Mouse (Mus musculus): ENCODE data around the gene Cdc45. TPM values are rescaled to one million over a fixed set of nuclear protein-coding genes. Genes with fewer than 3 reads are reported as not detected.

The Cdc45 gene
- total and polyA plus RNA-seq, 3 experiments, result 2.5 to 3.9 (median 3.4) TPM

DNA sequence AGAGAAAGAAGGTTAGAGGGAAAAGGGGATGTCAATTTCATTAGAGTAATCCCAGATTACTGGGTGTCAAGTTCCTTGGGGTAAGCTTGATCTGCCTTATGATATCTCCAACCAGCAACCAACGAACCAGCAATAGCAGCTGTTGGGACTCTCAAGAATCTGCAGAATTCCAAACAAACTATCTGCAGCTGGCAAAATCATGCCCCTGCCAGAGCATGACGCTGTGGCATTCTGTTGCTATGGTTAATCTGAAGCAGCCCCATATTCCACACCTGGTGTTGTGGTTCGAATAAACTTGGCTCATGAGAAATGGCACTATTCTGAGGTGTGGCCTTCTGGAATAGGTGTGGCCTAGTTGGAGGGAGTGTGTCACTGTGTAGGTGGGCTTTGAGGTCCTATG, 48.8 kb downstream of the Cdc45 start:
- Histone ChIP-seq H3K79me2 (replicated peaks; ENCODE audit: control insufficient read depth, insufficient read depth, low read length) (no peaks in the 10 kb centered on the region), H3K27ac (no peak overlapping the region), H3K36me3 (ENCODE audit: control insufficient read depth, insufficient read depth, low read length) (no peaks in the 10 kb centered on the region), H3K4me1 (ENCODE audit: control insufficient read depth, insufficient read depth, low read length) (peaks cover 3% of the 10 kb centered on the region; the same call in 1 of the 2 replicates), H3K4me3 (no peak overlapping the region), H3K27me3 (ENCODE audit: control insufficient read depth, insufficient read depth, low read length) (no peaks in the 10 kb centered on the region), H3K9ac (ENCODE audit: low read depth, low read length) (no peak overlapping the region)
- no peak for DNase-seq
- TF ChIP-seq CTCF (IDR thresholded peaks at IDR 0.05) (no peak), POLR2A (IDR thresholded peaks at IDR 0.05; ENCODE audit: insufficient read depth, low read depth, low read length) (no peak), EP300 (IDR thresholded peaks at IDR 0.05; ENCODE audit: insufficient read depth, low read depth, low read length) (no peak)
- intact Hi-C loops (cut with DNase I), result no loop called here
- WGBS, result 77% methylated on average over 3 of the region's 3 CpGs

DNA sequence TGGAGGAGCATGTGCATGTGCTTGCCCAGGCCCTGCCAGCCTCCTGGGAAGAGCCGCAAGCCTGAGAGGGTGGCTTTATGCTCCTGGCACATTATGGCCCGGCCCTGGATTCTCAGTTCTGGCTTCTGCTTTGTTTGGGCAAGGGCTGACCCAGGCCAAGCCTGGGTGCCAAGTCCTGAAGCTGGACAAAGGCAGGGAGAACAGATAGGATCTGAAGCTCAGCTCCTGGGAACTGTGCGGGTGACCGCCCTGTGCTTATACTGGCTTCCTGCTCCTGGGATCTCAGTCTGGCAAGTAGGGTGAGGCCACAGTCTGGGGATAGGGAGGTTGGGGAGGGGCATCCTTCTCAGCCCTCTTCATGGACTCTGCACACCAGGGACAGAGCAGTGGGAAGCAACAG, 50.1 kb downstream of the Cdc45 start:
- no peaks in the 10 kb centered on the region for H3K36me3 ChIP-seq (ENCODE audit: control insufficient read depth, insufficient read depth, low read length)
- H3K27ac ChIP-seq, result peak overlapping the region; percentile 12; the same call in 1 of the 2 replicates
- TF ChIP-seq POLR2A (IDR thresholded peaks at IDR 0.05; ENCODE audit: insufficient read depth, low read depth, low read length) (no peak), CTCF (IDR thresholded peaks at IDR 0.05) (no peak), EP300 (IDR thresholded peaks at IDR 0.05; ENCODE audit: insufficient read depth, low read depth, low read length) (no peak)
- H3K9ac ChIP-seq (ENCODE audit: low read depth, low read length), result no peak overlapping the region
- DNase-seq, result peak in 1 of 2 experiments; percentile 26
- no peak overlapping the region for H3K4me3 ChIP-seq
- peaks cover 3% of the 10 kb centered on the region; the same call in 1 of the 2 replicates for H3K4me1 ChIP-seq (ENCODE audit: control insufficient read depth, insufficient read depth, low read length)
- no peaks in the 10 kb centered on the region for H3K79me2 ChIP-seq (replicated peaks; ENCODE audit: control insufficient read depth, insufficient read depth, low read length)
- intact Hi-C loops (cut with DNase I), result no loop called here
- no peaks in the 10 kb centered on the region for H3K27me3 ChIP-seq (ENCODE audit: control insufficient read depth, insufficient read depth, low read length)
- WGBS, result 56% methylated on average over 4 of the region's 4 CpGs

DNA sequence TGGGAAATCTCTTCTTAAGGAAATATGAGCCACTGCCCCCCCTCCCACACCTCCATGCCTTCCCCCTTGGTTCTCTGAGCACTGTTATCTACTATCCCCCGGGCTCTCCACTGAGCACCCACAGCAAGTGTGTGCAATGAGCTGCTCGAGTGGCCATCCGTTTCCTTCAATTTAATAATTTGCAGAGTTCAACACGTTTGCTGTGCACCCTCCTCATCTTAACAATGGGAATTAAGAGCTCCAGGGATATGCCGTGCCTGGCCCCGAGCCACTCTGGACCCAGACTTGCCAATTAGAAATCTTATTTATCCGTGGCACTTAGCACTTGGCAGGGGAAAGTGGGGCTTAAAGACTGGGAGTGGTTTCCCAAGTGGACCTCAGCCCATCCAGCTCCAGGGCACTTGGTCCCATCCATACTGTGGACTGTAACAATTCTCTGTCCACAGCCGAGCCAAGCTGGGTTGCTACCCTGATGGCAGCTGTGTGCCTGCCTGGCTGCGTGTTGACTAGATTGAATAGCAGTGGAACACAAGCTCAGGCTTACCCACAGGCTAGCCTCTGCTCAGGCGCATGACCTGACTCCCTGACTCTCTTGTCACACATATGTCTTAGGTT, 59.8 kb downstream of the Cdc45 start:
- H3K27me3 ChIP-seq (ENCODE audit: control insufficient read depth, insufficient read depth, low read length), result no peaks in the 10 kb centered on the region
- no peak for DNase-seq
- H3K9ac ChIP-seq (ENCODE audit: low read depth, low read length), result no peak overlapping the region
- no peak overlapping the region for H3K27ac ChIP-seq
- H3K4me1 ChIP-seq (ENCODE audit: control insufficient read depth, insufficient read depth, low read length), result peaks cover 4% of the 10 kb centered on the region; the same call in 1 of the 2 replicates
- H3K36me3 ChIP-seq (ENCODE audit: control insufficient read depth, insufficient read depth, low read length), result no peaks in the 10 kb centered on the region
- no peaks in the 10 kb centered on the region for H3K79me2 ChIP-seq (replicated peaks; ENCODE audit: control insufficient read depth, insufficient read depth, low read length)
- TF ChIP-seq EP300 (IDR thresholded peaks at IDR 0.05; ENCODE audit: insufficient read depth, low read depth, low read length) (no peak), CTCF (IDR thresholded peaks at IDR 0.05) (no peak), POLR2A (IDR thresholded peaks at IDR 0.05; ENCODE audit: insufficient read depth, low read depth, low read length) (no peak)
- intact Hi-C loops (cut with DNase I), result no loop called here
- 45% methylated on average over 10 of the region's 10 CpGs for WGBS
- H3K4me3 ChIP-seq, result no peak overlapping the region

DNA sequence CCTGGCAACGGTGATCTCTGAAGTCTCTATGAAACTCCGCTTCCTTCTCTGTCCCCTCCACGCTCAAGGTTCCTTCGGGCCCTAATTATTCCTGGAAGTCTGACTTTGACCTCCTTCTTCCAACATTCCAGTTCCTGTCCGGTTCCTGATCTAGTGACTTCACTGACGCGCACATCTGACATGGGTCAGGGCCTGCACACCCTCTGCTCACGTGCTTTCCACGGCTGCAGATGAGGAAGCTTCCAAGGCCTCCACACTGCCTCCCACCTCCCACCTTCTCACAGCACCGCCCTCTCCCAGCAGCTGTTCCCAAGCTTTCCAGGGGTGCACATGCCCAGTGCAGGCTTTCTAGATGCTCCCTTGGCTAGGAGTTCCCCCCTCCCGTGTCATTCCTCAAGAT, 60.7 kb downstream of the Cdc45 start:
- DNase-seq, result peak in 1 of 2 experiments; percentile 23
- TF ChIP-seq POLR2A (IDR thresholded peaks at IDR 0.05; ENCODE audit: insufficient read depth, low read depth, low read length), result no peak
- no peak for TF ChIP-seq CTCF (IDR thresholded peaks at IDR 0.05)
- TF ChIP-seq EP300 (IDR thresholded peaks at IDR 0.05; ENCODE audit: insufficient read depth, low read depth, low read length), result no peak
- no peak overlapping the region; the same call in 1 of the 2 replicates for H3K27ac ChIP-seq
- intact Hi-C loops (cut with DNase I), result no loop called here
- peaks cover 6% of the 10 kb centered on the region; the same call in 1 of the 2 replicates for H3K4me1 ChIP-seq (ENCODE audit: control insufficient read depth, insufficient read depth, low read length)
- H3K9ac ChIP-seq (ENCODE audit: low read depth, low read length), result no peak overlapping the region
- no peaks in the 10 kb centered on the region for H3K36me3 ChIP-seq (ENCODE audit: control insufficient read depth, insufficient read depth, low read length)
- no peak overlapping the region for H3K4me3 ChIP-seq
- H3K27me3 ChIP-seq (ENCODE audit: control insufficient read depth, insufficient read depth, low read length), result no peaks in the 10 kb centered on the region
- 47% methylated on average over 11 of the region's 11 CpGs for WGBS
- H3K79me2 ChIP-seq (replicated peaks; ENCODE audit: control insufficient read depth, insufficient read depth, low read length), result no peaks in the 10 kb centered on the region

DNA sequence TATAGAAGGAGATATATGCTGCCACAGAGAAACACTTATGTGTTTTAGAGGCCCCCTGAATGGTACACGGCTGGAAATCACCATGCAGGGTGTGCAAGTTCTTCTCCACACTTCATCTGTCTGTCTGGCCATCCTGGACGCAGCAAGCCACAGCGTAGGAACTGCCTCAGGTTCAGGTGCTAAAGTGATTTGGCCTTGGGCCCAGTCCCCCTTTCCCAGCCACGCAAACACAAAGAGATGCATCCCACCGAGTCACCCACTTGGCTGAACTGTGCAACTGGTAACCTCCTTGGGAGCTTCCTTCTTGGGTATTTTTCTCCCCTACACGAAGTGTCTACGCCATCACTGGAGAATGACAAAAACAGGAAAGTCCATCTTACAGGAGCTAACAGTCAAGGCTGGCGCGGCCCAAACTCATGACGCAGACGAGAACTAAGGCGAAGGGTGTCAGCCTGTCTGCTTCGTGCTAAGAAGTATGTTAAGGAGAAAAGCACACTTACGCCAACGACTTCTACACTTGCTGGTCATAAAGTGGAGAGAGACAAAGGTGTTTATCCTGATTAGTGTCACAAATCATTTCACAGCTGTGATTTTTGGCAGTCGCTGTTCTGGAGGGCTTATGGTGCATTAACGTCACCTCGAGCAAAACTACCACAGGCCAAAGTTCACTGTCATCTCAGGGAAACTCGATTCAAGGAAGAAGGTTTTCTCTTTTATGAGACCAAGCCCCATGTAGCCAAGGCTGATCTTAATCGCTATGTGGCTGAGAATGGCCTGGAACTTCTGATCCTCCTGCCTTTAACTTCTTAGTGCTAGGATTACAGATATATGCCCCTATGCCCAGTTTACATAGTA, 65.3 kb downstream of the Cdc45 start:
- Histone ChIP-seq H3K27me3 (ENCODE audit: control insufficient read depth, insufficient read depth, low read length) (no peaks in the 10 kb centered on the region), H3K9ac (ENCODE audit: low read depth, low read length) (no peak overlapping the region), H3K27ac (peak overlapping the region; percentile 67), H3K4me3 (no peak overlapping the region), H3K79me2 (replicated peaks; ENCODE audit: control insufficient read depth, insufficient read depth, low read length) (no peaks in the 10 kb centered on the region), H3K36me3 (ENCODE audit: control insufficient read depth, insufficient read depth, low read length) (no peaks in the 10 kb centered on the region), H3K4me1 (ENCODE audit: control insufficient read depth, insufficient read depth, low read length) (peaks cover 16% of the 10 kb centered on the region)
- TF ChIP-seq CTCF (IDR thresholded peaks at IDR 0.05), result no peak
- TF ChIP-seq POLR2A (IDR thresholded peaks at IDR 0.05; ENCODE audit: insufficient read depth, low read depth, low read length), result peak; percentile 40; the same call in 1 of the 2 replicates
- peak; percentile 78; the same call in 1 of the 2 replicates for TF ChIP-seq EP300 (IDR thresholded peaks at IDR 0.05; ENCODE audit: insufficient read depth, low read depth, low read length)
- intact Hi-C loops (cut with DNase I), result loop anchor here (1.0 to 2.0 kb wide), 3 partner anchors 14 to 41 kb away; partner anchors contain the start of gene Cldn5
- DNase-seq, result peak; percentile 67 to 72
- WGBS, result 55% methylated on average over 20 of the region's 20 CpGs

Measured in heart, adult 2 months (tissue).